Mouse (Mus musculus) bone marrow, adult 2 months (tissue): ENCODE measurements around the gene Iqsec2. TPM values are rescaled to one million over a fixed set of nuclear protein-coding genes. Genes with fewer than 3 reads are reported as not detected.

Source experiments
- H3K27ac ChIP-seq: fragments of 200-500 bp; 2 replicates; pipeline ENCODE4 v1.5.1; 2012; ENCODE audit warnings: low read depth, mild to moderate bottlenecking, control low read depth, inconsistent platforms, low read length; ENCODE audit not compliant: control insufficient read depth, poor library complexity, insufficient read depth
- H3K4me1 ChIP-seq: fragments of 200-500 bp; 2 replicates; pipeline ENCODE4 v1.6.1; 2011; ENCODE audit warnings: low read length; ENCODE audit not compliant: control insufficient read depth, insufficient read depth
- H3K4me3 ChIP-seq: fragments of 200-500 bp; replicated peaks from 2 replicates; pipeline ENCODE3; 2011; ENCODE audit warnings: mild to moderate bottlenecking, low read depth, low read length, control low read depth; ENCODE audit not compliant: control insufficient read depth
- CTCF ChIP-seq: fragments of 200-500 bp; IDR thresholded peaks from 2 replicates; pipeline ENCODE4 v1.5.1; 2011; ENCODE audit warnings: low read length, control low read depth; ENCODE audit not compliant: control insufficient read depth, insufficient read depth
- POLR2A ChIP-seq: fragments of 200-500 bp; IDR thresholded peaks from 2 replicates; pipeline ENCODE4 v1.6.1; 2011; ENCODE audit warnings: low read depth, mild to moderate bottlenecking, control low read depth, low read length, borderline replicate concordance; ENCODE audit not compliant: control insufficient read depth
- WGBS: fragments of 180-500 bp; shearing (Covaris S2); methylation state at CpG from one replicate; pipeline ENCODE4 v1.1.7; 2018; 5-methylcytosine and 5-hydroxymethylcytosine counted together
- polyA plus RNA-seq: library from polyadenylated mRNA; stranded (reverse); fragments of >200 nt; gene quantifications from 2 replicates; pipeline ENCODE4 v1.2.4, GENCODE M21; 2011; ENCODE audit warnings: low replicate concordance; ENCODE audit not compliant: missing spikeins, insufficient read depth, insufficient read length

Iqsec2 gene
- polyA plus RNA-seq, 1 experiment = 4.4 TPM

DNA sequence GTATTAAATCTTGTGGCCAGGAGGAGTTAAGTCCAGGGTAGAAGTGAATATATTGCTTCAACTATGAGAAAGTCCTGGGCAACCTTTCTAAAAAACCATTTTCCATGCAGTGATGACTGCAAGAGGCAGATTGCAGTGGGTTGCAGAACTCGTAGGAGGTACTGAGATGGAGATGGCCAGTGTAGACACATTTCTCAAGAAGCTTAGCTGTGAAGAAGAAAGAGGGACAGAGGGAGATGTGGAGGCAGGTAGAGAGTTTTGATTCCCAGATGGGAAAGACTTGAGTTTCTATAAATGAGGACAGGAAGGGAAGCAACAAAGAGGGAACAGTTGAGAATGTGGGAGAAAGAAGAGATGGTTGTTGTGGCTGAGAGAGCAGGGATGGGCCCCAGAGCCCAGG lies 47.2 kb downstream of the Iqsec2 start:
- TF ChIP-seq CTCF (no peak), POLR2A (no peak)
- WGBS = 45% methylated on average over 1 of the region's 1 CpGs
- H3K27ac ChIP-seq = no peak overlapping the region

DNA sequence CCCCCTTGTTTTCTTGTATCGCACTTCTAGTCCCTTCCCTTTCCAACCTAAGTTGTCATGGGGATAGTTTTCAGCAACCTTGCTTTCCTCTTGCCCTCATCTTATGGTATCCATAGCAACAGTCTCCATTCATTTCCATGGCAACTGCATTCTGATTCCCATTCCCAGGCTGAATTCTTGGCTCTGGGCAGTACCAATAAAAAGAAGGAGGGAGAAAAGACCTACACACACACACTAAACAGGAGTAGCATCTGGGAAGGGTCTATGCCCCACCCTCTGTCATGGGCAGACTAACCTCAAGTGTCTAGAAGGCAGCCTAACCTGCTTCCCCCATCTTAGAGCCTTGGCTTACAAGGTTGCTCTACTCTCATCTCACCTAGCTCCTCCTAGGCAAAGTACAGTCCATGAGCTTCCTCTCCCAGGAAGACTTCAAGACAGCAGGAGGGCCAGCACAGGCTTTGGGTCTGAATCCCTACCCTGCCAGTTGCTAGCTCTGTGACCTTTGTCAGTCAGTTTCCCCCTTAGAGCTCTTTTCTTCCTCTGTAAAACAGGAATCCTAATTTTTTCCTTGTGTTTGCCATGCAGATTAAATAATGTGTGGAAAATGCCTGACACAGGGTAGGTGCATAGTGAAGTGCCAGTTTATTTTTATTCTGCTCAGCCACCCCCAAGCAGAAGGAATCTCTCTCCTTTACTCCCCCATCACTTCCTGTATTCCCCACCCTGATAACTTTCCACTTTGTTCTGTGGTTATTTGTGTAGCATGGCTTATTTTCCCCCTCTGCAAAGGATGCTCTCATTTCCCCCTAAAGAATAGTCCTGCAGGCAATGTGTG lies 54.0 kb downstream of the Iqsec2 start:
- no peak overlapping the region for H3K4me3 ChIP-seq
- 66% methylated on average over 1 of the region's 1 CpGs for WGBS
- H3K27ac ChIP-seq = no peak overlapping the region
- TF ChIP-seq CTCF = no peak
- TF ChIP-seq POLR2A = no peak
- H3K4me1 ChIP-seq = no peaks in the 10 kb centered on the region; the same call in 1 of the 2 replicates

More for the DNA sequence above, 47.2 kb downstream of the Iqsec2 start:
- H3K4me3 ChIP-seq = no peak overlapping the region
- H3K4me1 ChIP-seq = no peaks in the 10 kb centered on the region

DNA sequence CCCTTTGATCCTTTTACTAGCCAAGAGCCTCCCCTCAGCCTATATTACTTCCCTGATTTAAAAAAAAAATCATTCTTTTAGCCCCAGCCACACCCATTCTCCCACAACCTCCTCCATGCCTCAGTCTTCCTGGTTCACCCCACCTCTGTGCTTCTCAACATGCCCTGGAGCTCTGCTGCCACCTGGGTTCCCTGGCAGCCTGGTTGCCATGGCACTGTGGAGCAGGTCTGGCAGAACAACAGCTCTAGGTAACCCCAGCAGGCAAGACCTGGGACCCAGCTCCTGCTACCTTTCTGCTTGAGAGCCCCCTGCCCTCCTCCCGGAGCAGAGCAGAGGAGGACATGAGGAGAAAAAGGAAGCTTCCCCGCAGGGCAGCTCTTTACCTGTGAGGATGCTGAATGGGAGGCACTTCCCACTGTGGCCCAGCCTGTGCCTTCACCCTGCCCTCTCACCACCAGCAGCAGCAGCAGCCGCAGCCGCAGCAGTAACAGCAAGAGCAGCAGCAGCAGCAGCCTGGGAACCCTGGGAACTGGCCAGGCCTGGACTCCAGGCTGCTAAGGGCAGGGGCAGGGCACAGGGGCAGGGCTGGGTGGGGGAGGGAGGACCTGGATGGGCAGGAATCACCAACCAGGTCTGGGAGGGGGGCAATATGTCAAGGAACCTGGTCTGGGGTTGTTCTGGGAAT lies 57.8 kb downstream of the Iqsec2 start:
- H3K4me1 ChIP-seq = no peaks in the 10 kb centered on the region; the same call in 1 of the 2 replicates
- 59% methylated on average over 4 of the region's 4 CpGs for WGBS
- TF ChIP-seq CTCF (no peak), POLR2A (no peak)
- H3K4me3 ChIP-seq = no peak overlapping the region
- no peak overlapping the region for H3K27ac ChIP-seq

DNA sequence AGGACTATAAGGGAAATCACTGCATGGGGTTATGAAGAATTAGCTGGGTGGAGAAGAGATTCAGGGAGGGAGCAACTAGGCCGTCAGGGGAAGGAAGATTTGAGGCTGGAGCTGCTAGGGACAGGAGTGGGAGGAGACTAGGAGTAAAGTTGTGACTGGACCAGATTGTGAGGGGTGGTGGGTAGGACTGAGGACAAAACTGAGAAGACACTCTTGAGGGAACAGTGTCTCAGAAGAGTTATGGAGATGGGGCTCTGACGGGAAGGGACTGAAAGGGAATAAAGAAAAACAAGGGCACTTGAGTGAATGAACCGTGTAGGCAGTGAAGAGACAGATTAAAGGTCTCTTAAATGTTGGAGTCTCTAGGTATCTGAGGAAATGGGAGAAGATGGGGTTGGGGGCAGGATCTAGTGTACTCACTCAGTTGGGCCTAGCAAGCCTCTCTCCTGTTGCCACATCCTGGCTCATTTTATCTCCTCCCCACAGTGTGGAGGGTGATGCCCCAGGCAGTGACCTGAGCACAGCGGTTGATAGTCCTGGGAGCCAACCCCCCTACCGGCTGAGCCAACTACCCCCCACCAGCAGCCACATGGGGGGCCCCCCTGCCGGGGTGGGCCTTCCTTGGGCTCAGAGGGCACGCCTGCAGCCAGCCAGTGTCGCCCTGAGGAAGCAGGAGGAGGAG lies 58.5 kb downstream of the Iqsec2 start:
- 51% methylated on average over 8 of the region's 8 CpGs for WGBS

DNA sequence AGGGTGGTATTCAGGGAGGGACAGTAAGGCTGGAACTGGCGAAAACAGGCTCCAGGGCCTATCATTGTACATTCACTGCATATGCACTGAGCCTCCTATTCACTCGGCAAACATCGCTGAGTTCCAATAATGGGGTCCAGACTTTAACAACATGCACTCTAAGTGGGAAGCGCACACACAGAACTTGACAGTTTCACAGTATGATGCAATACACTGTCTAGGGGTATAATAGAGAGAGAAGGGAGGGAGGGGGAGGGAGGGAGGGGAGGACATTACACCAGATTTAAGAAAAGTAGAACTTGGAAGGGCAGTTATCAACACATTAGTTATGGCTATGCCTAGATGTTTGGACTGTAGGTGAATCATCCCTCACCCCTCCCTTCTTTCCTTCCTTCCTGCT lies 59.2 kb downstream of the Iqsec2 start:
- WGBS = 53% methylated on average over 4 of the region's 4 CpGs
- no peak for TF ChIP-seq CTCF
- TF ChIP-seq POLR2A = no peak
- no peaks in the 10 kb centered on the region; the same call in 1 of the 2 replicates for H3K4me1 ChIP-seq
- no peak overlapping the region for H3K4me3 ChIP-seq
- H3K27ac ChIP-seq = no peak overlapping the region

More for the DNA sequence above, 58.5 kb downstream of the Iqsec2 start:
- Histone ChIP-seq H3K27ac (no peak overlapping the region), H3K4me1 (no peaks in the 10 kb centered on the region; the same call in 1 of the 2 replicates), H3K4me3 (no peak overlapping the region)
- TF ChIP-seq CTCF (no peak), POLR2A (no peak)

DNA sequence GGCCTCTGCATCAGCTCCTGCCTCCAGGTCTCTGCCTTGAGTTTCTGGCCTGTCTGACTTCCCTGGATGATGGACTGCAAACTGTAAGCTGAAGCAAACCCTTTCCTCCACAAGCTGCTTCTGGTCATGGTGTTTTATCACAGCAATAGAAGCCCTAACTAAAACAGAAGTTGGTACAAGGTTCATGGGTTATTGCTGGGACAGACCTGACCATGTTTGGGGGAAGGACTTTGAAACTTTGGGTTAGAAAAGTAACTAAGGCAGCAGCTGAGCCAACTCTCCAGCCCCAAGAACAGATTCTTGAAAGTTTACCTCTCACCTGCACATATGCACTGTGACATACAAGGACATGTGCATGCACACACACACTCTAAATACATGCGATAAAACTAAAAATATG lies 61.4 kb downstream of the Iqsec2 start:
- H3K4me3 ChIP-seq = no peak overlapping the region
- H3K27ac ChIP-seq = no peak overlapping the region
- no peaks in the 10 kb centered on the region; the same call in 1 of the 2 replicates for H3K4me1 ChIP-seq
- TF ChIP-seq CTCF = no peak
- 92% methylated on average over 1 of the region's 1 CpGs for WGBS

DNA sequence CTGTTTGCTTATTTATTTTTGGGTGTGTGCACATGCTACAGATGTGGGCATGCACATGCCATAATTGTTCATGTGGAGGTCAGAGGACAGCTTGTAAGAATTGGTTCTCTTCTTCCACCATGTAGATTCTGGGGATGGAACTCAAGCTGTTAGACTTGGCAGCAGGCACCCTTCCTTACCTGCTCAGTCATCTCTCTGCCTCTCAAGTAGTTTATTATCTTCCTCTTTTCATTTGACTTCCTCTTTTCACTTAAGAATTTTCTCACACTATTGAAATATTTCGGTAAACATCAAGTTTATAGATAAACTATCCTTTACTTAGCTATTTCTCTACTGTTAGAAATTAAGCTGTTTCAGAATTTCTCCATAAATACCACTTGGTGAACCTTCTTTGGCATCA lies 70.6 kb downstream of the Iqsec2 start:
- WGBS = 24% methylated on average over 1 of the region's 1 CpGs
- no peaks in the 10 kb centered on the region for H3K4me1 ChIP-seq
- no peak overlapping the region for H3K27ac ChIP-seq
- TF ChIP-seq POLR2A (no peak), CTCF (no peak)
- H3K4me3 ChIP-seq = no peak overlapping the region

DNA sequence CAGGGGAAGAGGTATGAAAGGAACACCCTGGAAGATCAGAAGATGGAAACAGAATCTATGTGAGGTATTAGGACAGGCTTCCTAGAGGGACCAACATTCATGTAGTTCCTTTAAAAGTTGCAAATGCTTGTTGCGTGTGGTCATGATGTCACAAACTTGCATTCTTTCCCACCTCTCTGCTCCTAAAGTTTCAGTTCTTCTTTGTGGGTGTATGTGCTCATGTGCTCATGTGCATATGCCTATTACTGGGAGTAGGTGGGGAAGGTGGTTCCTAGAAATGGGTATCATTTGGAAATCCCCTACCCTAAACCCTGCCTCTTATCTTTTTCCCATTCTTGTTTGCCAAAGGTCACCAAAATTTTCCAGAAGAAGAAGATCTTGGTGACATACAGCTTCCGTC lies 74.5 kb downstream of the Iqsec2 start:
- no peak for TF ChIP-seq POLR2A
- TF ChIP-seq CTCF = no peak
- WGBS = 79% methylated on average over 2 of the region's 2 CpGs
- H3K27ac ChIP-seq = no peak overlapping the region
- no peak overlapping the region for H3K4me3 ChIP-seq
- no peaks in the 10 kb centered on the region for H3K4me1 ChIP-seq
